Mouse (Mus musculus): ENCODE results near the gene Ankrd34a.

DNA sequence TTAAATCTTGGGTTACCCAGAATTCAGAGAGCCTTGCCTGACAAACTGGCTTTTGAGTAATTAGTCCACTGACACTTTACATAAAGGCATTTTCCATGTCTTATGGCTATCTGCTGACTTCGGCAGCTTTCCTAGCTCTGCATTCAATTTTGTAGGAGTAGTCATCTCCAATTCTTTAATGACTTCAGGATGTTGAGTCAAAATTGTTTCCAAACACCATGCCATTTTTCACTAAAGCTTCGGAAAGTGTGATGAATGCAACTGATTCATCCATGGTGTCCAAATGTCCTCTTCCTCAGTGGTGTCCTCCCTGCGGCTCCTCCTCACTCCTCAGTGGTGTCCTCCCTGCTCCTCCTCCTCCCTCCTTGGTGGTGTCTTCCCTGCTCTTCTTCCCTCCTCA, 21.5 kb downstream of the Ankrd34a start:
- no peak for TF ChIP-seq CTCF (IDR thresholded peaks at IDR 0.05; ENCODE audit: insufficient read depth, low read depth, low read length)
- no peak for TF ChIP-seq POLR2A (IDR thresholded peaks at IDR 0.05; ENCODE audit: insufficient read depth, low read depth, low read length)

All from olfactory bulb, adult 2 months (tissue).